Mouse (Mus musculus) midbrain, embryonic 16.5 days (tissue): ENCODE measurements around the gene Mthfr. TPM values are rescaled to one million over a fixed set of nuclear protein-coding genes. Genes with fewer than 3 reads are reported as not detected.

Experiments used
- ATAC-seq: fragments of 200-750 bp; cut with Nextera tagmentation; 2 replicates; pipeline ENCODE4 v1.8.0; 2017; ENCODE audit warnings: moderate TSS enrichment
- H3K27ac ChIP-seq: fragments of 300-500 bp; sonication (generic); 2 replicates; pipeline ENCODE4 v1.5.1; 2014; ENCODE audit warnings: mild to moderate bottlenecking, low read length, mixed read lengths
- H3K27me3 ChIP-seq: fragments of 300-500 bp; sonication (generic); 2 replicates; pipeline ENCODE4 v1.6.1; 2014; ENCODE audit warnings: low read depth, low read length, mixed read lengths; ENCODE audit not compliant: control insufficient read depth, insufficient read depth
- H3K36me3 ChIP-seq: fragments of 300-500 bp; sonication (generic); 2 replicates; pipeline ENCODE4 v1.6.1; 2014; ENCODE audit warnings: mild to moderate bottlenecking, low read length, moderate library complexity, mixed read lengths; ENCODE audit not compliant: control insufficient read depth, insufficient read depth
- H3K4me1 ChIP-seq: fragments of 300-500 bp; sonication (generic); 2 replicates; pipeline ENCODE4 v1.6.1; 2014; ENCODE audit warnings: mild to moderate bottlenecking, low read length, mixed read lengths; ENCODE audit not compliant: control insufficient read depth, insufficient read depth
- H3K4me2 ChIP-seq: fragments of 300-500 bp; sonication (generic); 2 replicates; pipeline ENCODE4 v1.6.1; 2014; ENCODE audit warnings: mild to moderate bottlenecking, low read length, mixed read lengths
- H3K4me3 ChIP-seq: fragments of 300-500 bp; sonication (generic); 2 replicates; pipeline ENCODE4 v1.5.1; 2014; ENCODE audit warnings: low read depth, mild to moderate bottlenecking, low read length, moderate library complexity, mixed read lengths
- H3K9ac ChIP-seq: fragments of 300-500 bp; sonication (generic); 2 replicates; pipeline ENCODE4 v1.6.1; 2014; ENCODE audit warnings: low read depth, low read length, mixed read lengths
- H3K9me3 ChIP-seq: fragments of 300-500 bp; sonication (generic); replicated peaks from 2 replicates; pipeline ENCODE4 v1.6.1; 2014; ENCODE audit warnings: mild to moderate bottlenecking, low read length, mixed read lengths; ENCODE audit not compliant: control insufficient read depth, poor library complexity, severe bottlenecking
- WGBS: fragments of 180-500 bp; shearing (Covaris S2); extraction: QIAGEN DNeasy Blood & Tissue Kit; methylation state at CpG from one replicate; pipeline ENCODE4 v1.1.7; 2014; 5-methylcytosine and 5-hydroxymethylcytosine counted together
- polyA plus RNA-seq: library from polyadenylated mRNA; unstranded; fragments of >200 nt; fragmentation: Nextera tagmentation; extraction: Ambion mirVana; gene quantifications from 2 replicates; pipeline ENCODE4 v1.2.1, GENCODE M21; 2015

Mthfr gene
- polyA plus RNA-seq, 1 experiment from 2014 or later, result 22.2 TPM

DNA sequence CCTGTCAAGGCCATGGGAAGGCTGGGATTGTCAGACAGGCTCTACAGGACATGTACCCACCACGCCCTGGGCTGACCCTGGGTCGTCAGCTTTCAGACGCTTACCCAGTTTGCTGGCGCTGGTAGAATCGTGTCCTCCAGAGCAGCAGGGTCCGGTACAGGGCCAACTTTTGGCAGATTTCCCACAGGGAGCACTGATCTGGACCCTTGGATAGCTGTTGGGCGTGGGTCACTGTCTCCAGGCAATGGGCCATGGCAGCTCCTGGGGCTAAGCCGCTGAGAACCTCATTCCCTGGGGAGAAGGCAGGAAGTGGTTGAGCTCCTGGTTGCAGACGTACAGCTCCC lies 27.5 kb downstream of the Mthfr start:
- Histone ChIP-seq H3K27ac (no peak overlapping the region), H3K4me3 (no peak overlapping the region), H3K36me3 (no peaks in the 10 kb centered on the region), H3K27me3 (no peaks in the 10 kb centered on the region), H3K9me3 (no peaks in the 10 kb centered on the region), H3K4me2 (no peak overlapping the region), H3K4me1 (no peaks in the 10 kb centered on the region), H3K9ac (no peak overlapping the region)
- ATAC-seq, result no peak
- 35% methylated on average over 9 of the region's 9 CpGs for whole genome bisulfite sequencing

DNA sequence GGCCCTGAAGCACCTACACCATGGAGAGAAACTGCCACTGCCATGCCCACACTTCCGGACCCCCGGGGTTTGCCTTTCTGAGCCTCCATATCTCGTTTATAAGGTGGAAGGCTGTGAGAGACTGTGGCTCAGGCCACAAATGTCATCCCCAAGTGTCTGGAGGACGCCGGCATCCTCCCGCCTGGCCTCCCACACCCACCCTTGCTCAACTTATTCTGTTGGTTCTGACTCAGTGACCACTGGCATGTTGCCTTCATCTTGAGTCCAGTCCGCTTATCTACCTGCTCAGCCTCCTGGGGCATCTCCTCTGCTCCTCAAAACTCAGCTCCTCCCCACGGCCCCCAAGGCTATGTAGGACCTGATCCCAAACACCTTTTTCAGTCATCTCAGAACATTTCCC lies 28.5 kb downstream of the Mthfr start:
- Histone ChIP-seq H3K4me3 (no peak overlapping the region), H3K9me3 (no peaks in the 10 kb centered on the region), H3K27ac (no peak overlapping the region), H3K4me2 (no peak overlapping the region), H3K9ac (no peak overlapping the region), H3K36me3 (no peaks in the 10 kb centered on the region), H3K27me3 (no peaks in the 10 kb centered on the region), H3K4me1 (no peaks in the 10 kb centered on the region)
- 90% methylated on average over 8 of the region's 8 CpGs for WGBS
- no peak for ATAC-seq

DNA sequence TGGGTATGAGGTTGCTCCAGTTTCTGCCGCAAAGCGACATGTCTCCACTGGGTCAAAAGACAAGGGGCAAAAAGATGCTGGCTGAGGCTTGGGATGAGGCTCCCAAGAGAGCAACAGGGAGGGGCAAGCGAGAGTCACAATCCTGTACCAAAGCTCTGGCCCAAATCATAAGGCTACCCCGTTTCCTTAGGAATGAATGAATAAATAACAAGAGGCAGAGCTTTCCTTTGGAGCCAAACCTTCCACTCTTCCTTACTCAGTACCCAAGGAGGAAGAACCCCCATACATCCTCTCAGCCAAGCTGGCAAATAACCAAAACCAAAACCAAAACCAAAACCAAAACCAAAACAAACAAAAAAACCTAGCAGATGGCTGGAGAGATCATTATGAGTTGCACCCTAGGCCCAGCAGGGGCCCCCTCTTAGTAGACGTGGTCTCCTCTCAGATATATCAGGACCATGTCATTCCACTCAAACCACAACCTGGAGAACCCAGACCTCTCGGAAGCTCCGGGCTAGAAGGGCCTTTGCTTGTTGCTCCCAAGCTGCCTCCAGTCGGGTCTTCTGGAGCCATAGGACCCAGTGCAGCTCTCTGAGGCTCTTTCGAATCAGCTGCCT lies 30.8 kb downstream of the Mthfr start:
- 87% methylated on average over 9 of the region's 9 CpGs for WGBS
- no peak for ATAC-seq
- H3K27me3 ChIP-seq, result no peaks in the 10 kb centered on the region
- no peaks in the 10 kb centered on the region for H3K4me1 ChIP-seq
- H3K27ac ChIP-seq, result no peak overlapping the region
- H3K9me3 ChIP-seq, result no peaks in the 10 kb centered on the region
- H3K9ac ChIP-seq, result no peak overlapping the region
- no peak overlapping the region for H3K4me3 ChIP-seq
- H3K4me2 ChIP-seq, result no peak overlapping the region
- H3K36me3 ChIP-seq, result no peaks in the 10 kb centered on the region

DNA sequence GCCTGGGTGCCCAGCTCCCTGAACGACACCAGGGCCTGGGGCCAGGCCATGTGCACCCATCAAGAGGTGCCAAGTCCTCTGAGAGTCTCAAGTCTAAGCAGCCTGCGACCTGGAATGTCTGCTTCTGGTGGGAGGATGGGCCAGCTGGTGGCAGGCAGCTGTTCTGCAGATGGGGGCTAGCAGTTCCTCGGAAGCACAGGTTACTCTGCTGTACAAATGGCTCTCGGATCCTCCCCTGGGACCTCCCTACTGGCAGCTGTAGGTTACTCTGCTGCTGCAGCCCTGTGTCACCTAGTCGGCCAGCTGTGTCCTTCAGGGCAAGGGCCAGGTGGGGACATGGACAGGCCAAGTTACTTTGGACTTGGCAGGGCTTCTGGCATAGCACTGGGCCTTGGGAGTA lies 32.6 kb downstream of the Mthfr start:
- Histone ChIP-seq H3K27me3 (no peaks in the 10 kb centered on the region), H3K9ac (no peak overlapping the region), H3K9me3 (no peaks in the 10 kb centered on the region), H3K4me1 (no peaks in the 10 kb centered on the region), H3K36me3 (no peaks in the 10 kb centered on the region), H3K4me3 (no peak overlapping the region), H3K27ac (no peak overlapping the region), H3K4me2 (no peak overlapping the region)
- no peak for ATAC-seq
- 73% methylated on average over 5 of the region's 5 CpGs for WGBS

DNA sequence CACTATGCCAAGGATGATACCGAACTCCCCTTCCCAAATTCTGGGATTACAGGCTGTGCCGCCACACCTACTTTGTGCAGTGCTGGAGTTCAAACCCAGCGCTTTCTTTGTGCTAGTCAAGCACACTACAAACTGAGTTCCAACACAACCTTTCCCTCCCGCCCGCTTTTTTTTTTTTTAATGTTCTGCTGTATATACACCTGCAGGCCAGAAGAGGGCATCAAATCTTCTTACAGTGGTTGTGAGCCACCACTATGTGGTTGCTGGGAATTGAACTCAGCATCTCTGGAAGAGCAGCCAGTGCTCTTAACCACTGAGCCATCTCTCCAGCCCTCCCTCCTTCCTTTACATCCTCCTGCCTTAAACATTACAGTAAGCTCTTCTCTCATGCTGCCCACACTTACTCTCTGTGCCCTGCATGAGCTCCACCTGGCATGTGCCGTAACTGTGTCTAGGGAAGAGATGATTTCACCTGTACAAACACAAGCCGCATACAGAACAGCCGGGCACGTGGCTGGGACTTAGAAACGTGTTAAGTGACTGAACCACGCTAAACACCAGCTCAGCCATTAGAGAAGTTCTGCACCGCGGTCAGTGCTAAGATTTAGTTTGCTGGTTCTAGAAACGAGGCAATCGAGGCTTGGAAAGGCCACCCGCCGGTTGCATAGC lies 35.8 kb downstream of the Mthfr start:
- Histone ChIP-seq H3K9me3 (no peaks in the 10 kb centered on the region), H3K36me3 (no peaks in the 10 kb centered on the region), H3K9ac (no peak overlapping the region), H3K4me3 (no peak overlapping the region; the same call in 1 of the 2 replicates), H3K27me3 (no peaks in the 10 kb centered on the region), H3K4me1 (no peaks in the 10 kb centered on the region), H3K4me2 (peak overlapping the region; percentile 52), H3K27ac (no peak overlapping the region)
- WGBS, result 51% methylated on average over 17 of the region's 17 CpGs
- ATAC-seq, result peak; percentile 22; the same call in 1 of the 2 replicates

DNA sequence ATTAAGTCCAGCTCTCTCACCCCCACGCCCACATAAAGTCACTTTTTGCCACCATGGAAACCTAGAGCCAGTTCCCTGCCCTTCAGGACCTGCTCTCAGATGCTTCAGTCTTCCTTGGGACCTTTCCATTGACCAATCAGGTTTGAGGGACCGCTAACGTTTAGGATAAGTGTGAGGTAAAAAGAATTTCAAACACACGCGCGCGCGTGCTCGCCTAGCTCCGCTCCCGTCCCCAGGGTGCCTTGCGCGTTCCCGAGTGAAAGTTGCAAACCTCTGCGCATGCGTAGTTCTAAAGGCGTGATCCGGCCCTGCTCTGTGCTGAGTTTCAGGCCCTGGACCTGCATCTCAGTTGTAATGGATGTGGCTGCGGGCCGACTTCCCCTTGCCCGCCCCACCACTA lies 36.4 kb downstream of the Mthfr start:
- WGBS, result 31% methylated on average over 21 of the region's 21 CpGs
- H3K9me3 ChIP-seq, result no peaks in the 10 kb centered on the region
- no peaks in the 10 kb centered on the region for H3K36me3 ChIP-seq
- H3K4me2 ChIP-seq, result peak overlapping the region; percentile 52
- H3K4me3 ChIP-seq, result peak overlapping the region; percentile 22
- no peak overlapping the region for H3K9ac ChIP-seq
- H3K4me1 ChIP-seq, result no peaks in the 10 kb centered on the region
- ATAC-seq, result 0 out of 2 replicates have a peak, but pooled peaks have one; percentile 41
- no peak overlapping the region for H3K27ac ChIP-seq
- no peaks in the 10 kb centered on the region for H3K27me3 ChIP-seq

DNA sequence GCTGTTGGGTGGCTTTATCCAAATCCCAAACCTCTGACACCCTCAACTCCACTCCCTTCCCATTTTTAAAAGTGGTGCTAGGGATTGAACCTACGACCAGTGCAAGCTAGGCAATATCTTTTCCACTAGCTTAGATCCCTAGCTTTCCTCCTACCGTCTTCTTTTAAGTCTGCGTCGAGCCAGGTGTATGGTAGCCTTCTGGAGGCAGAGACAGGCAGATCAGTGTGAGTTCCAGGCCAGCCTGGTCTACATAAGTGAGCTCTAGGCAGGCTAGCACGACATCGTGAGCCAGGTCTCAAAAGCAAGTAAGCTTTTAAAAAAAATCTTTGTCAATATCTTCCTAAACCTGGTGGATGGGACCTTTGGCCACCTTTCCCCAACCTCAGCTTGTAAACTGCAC lies 37.0 kb downstream of the Mthfr start:
- Histone ChIP-seq H3K4me2 (no peak overlapping the region), H3K27me3 (no peaks in the 10 kb centered on the region), H3K9me3 (no peaks in the 10 kb centered on the region), H3K9ac (no peak overlapping the region), H3K27ac (no peak overlapping the region), H3K36me3 (no peaks in the 10 kb centered on the region), H3K4me3 (no peak overlapping the region), H3K4me1 (no peaks in the 10 kb centered on the region)
- no peak for ATAC-seq
- WGBS, result 95% methylated on average over 6 of the region's 6 CpGs

DNA sequence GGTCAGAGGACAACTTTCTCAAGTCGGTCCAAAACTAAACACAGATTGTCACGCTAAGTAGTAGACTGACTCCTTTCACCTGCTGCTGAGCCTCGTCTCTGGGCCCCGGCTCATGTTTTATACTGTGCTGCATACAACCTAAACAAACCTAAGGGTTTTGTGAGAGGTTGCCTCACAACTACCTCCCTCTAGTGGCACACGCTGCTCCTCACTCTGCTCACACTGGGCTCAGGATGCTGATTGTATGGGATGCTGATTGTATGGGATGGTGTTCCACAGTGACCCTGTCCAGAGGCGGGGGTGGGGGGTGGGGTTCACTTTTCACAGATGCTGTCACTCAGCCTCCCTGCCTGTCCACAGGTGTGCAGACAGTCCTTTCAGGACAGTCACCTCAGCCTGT lies 40.3 kb downstream of the Mthfr start:
- no peak for ATAC-seq

DNA sequence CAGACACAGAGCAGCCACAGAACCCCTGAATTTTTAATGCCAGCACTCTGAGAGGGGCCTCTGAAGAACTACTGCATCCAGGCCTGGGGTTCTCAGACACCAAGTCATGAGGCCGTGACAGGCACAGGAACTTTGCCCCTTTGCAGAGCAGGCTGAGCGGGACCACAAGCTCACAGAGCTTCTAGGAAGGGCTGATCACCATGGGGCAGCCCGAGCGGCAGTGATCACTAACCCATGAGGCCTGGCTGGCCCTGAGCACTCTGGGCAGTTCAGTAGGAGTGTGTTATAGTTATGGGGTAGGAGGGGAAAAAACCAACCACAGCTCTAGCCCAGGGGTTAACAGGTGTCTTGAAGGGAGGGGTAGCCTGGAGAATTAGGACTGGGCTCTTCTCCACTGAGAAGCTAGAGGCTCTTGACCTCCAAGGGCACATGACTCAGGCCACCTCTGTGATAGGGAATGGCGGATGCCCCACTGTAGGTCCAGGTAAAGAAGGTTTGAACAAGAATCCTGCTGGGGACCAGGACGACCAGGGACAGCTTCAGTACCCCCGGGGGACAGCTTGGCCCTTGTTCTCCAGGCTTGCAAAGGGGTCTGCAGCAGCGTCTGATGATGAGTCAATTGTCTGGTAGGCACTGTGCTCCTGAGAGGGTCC lies 41.2 kb downstream of the Mthfr start:
- H3K4me2 ChIP-seq, result no peak overlapping the region
- H3K4me3 ChIP-seq, result no peak overlapping the region
- H3K27ac ChIP-seq, result no peak overlapping the region
- H3K4me1 ChIP-seq, result no peaks in the 10 kb centered on the region
- H3K9me3 ChIP-seq, result no peaks in the 10 kb centered on the region
- 90% methylated on average over 8 of the region's 8 CpGs for WGBS
- no peaks in the 10 kb centered on the region for H3K27me3 ChIP-seq
- ATAC-seq, result no peak
- H3K36me3 ChIP-seq, result no peaks in the 10 kb centered on the region
- no peak overlapping the region for H3K9ac ChIP-seq

More for the DNA sequence above, 40.3 kb downstream of the Mthfr start:
- Histone ChIP-seq H3K9ac (no peak overlapping the region), H3K36me3 (no peaks in the 10 kb centered on the region), H3K9me3 (no peaks in the 10 kb centered on the region), H3K4me1 (no peaks in the 10 kb centered on the region), H3K4me3 (no peak overlapping the region), H3K27me3 (no peaks in the 10 kb centered on the region), H3K4me2 (no peak overlapping the region), H3K27ac (no peak overlapping the region)
- 68% methylated on average over 6 of the region's 6 CpGs for WGBS
